Mouse (Mus musculus) intestine, postnatal 0 days (tissue): ENCODE measurements around the gene Abca1. TPM values are rescaled to one million over a fixed set of nuclear protein-coding genes. Genes with fewer than 3 reads are reported as not detected.

ENCODE experiments used
- ATAC-seq: fragments of 200-750 bp; cut with Nextera tagmentation; 2 replicates; pipeline ENCODE4 v1.8.0; 2017; ENCODE audit warnings: mild to moderate bottlenecking, moderate TSS enrichment, moderate library complexity
- H3K27ac ChIP-seq: fragments of 300-500 bp; sonication (generic); 2 replicates; pipeline ENCODE4 v1.5.1; 2014; ENCODE audit warnings: mild to moderate bottlenecking, low read depth, low read length, moderate library complexity
- H3K27me3 ChIP-seq: fragments of 300-500 bp; sonication (generic); replicated peaks from 2 replicates; pipeline ENCODE4 v1.6.1; 2014; ENCODE audit warnings: low read length, mixed read lengths; ENCODE audit not compliant: control insufficient read depth, insufficient read depth
- H3K36me3 ChIP-seq: fragments of 300-500 bp; sonication (generic); 2 replicates; pipeline ENCODE4 v1.6.1; 2014; ENCODE audit warnings: mild to moderate bottlenecking, moderate library complexity; ENCODE audit not compliant: control insufficient read depth, insufficient read depth
- H3K4me1 ChIP-seq: fragments of 300-500 bp; sonication (generic); replicated peaks from 2 replicates; pipeline ENCODE4 v1.6.1; 2014; ENCODE audit warnings: antibody characterized with exemption, low read length, mixed read lengths; ENCODE audit not compliant: control insufficient read depth, insufficient read depth
- H3K4me2 ChIP-seq: fragments of 300-500 bp; sonication (generic); replicated peaks from 2 replicates; pipeline ENCODE4 v1.6.1; 2014; ENCODE audit warnings: low read depth, mild to moderate bottlenecking, moderate library complexity
- H3K4me3 ChIP-seq: fragments of 300-500 bp; sonication (generic); 2 replicates; pipeline ENCODE4 v1.5.1; 2014; ENCODE audit warnings: low read depth, low read length
- H3K9ac ChIP-seq: fragments of 300-500 bp; sonication (generic); 2 replicates; pipeline ENCODE4 v1.6.1; 2014; ENCODE audit warnings: mild to moderate bottlenecking, low read depth, low read length
- H3K9me3 ChIP-seq: fragments of 300-500 bp; sonication (generic); 2 replicates; pipeline ENCODE4 v1.6.1; 2016; ENCODE audit warnings: mixed run types; ENCODE audit not compliant: control insufficient read depth
- CTCF ChIP-seq: sonication (generic); IDR thresholded peaks from 2 replicates; pipeline ENCODE4 v1.5.1; 2016; ENCODE audit warnings: low read depth, mild to moderate bottlenecking, control low read depth, antibody characterized with exemption, moderate library complexity
- WGBS: fragments of 180-500 bp; shearing (Covaris S2); extraction: QIAGEN DNeasy Blood & Tissue Kit; methylation state at CpG from one replicate; pipeline ENCODE4 v1.1.7; 2014; 5-methylcytosine and 5-hydroxymethylcytosine counted together
- polyA plus RNA-seq: library from polyadenylated mRNA; unstranded; fragments of >200 nt; fragmentation: Nextera tagmentation; extraction: Ambion mirVana; gene quantifications from 2 replicates; pipeline ENCODE4 v1.2.1, GENCODE M21; 2015

The Abca1 gene
- 1.4 and 1.5 TPM in 2 replicates for polyA plus RNA-seq

GRCm38 (mm10) chr4:53159767-53160166 is at the start of gene Abca1:
TSS of gene Abca1 (minus strand) at chr4:53159895.
- under 1% methylated on average over 37 of the region's 37 CpGs for WGBS
- ATAC-seq = peak; percentile 92
- H3K4me3 ChIP-seq = peak within 1 kb of the TSS; percentile 68
- peak; percentile 36 for TF ChIP-seq CTCF
- no peaks in the 10 kb centered on the region for H3K9me3 ChIP-seq
- no peaks in the 10 kb centered on the region; the same call in 1 of the 2 replicates for H3K4me1 ChIP-seq
- peak within 1 kb of the TSS; percentile 91 for H3K4me2 ChIP-seq
- no peaks in the 10 kb centered on the region for H3K27me3 ChIP-seq
- H3K9ac ChIP-seq = peak within 1 kb of the TSS; percentile 45
- no peak within 1 kb of the TSS for H3K27ac ChIP-seq
- H3K36me3 ChIP-seq = no peaks in the 10 kb centered on the region

GRCm38 (mm10) chr4:53204482-53204881 is 44.8 kb upstream of the Abca1 start:
- no peak for ATAC-seq
- no peaks in the 10 kb centered on the region for H3K36me3 ChIP-seq
- H3K4me3 ChIP-seq = no peak overlapping the region
- H3K4me1 ChIP-seq = no peaks in the 10 kb centered on the region
- no peaks in the 10 kb centered on the region for H3K27me3 ChIP-seq
- no peak overlapping the region for H3K4me2 ChIP-seq
- H3K9me3 ChIP-seq = no peaks in the 10 kb centered on the region
- no peak overlapping the region for H3K9ac ChIP-seq
- WGBS = 67% methylated on average over 7 of the region's 7 CpGs
- TF ChIP-seq CTCF = no peak
- H3K27ac ChIP-seq = no peak overlapping the region

- Histone ChIP-seq H3K27ac (no peak overlapping the region), H3K4me3 (no peak overlapping the region), H3K9ac (no peak overlapping the region), H3K36me3 (no peaks in the 10 kb centered on the region), H3K27me3 (no peaks in the 10 kb centered on the region), H3K4me2 (peak overlapping the region; percentile 37), H3K9me3 (no peaks in the 10 kb centered on the region), H3K4me1 (no peaks in the 10 kb centered on the region)
- TF ChIP-seq CTCF = no peak
- 52% methylated on average over 15 of the region's 15 CpGs for whole genome bisulfite sequencing
- ATAC-seq = peak; percentile 68
These were observed 44.1 kb upstream of the Abca1 start for GRCm38 (mm10) chr4:53203595-53204400.

DNA sequence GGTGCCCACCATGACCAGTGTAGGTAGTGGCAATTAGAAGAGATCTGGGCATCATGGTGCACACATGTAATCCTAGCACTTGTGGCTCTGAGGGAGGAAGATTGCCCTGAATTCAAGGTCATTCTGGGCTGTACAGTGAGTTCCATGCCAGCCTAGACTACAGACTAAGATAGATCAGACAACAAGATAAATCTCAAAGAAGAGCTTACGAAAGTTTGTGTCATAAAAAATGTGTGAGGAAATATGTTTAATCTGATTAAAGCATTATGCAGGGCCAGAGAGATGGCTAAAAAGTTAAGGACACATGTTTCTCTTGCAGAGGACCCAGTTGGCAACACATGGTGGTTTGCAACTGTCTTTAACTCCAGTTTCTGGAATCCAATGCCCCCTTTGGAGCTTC is 40.6 kb upstream of the Abca1 start:
- Histone ChIP-seq H3K4me2 (no peak overlapping the region), H3K27ac (no peak overlapping the region), H3K36me3 (no peaks in the 10 kb centered on the region), H3K27me3 (no peaks in the 10 kb centered on the region), H3K9me3 (no peaks in the 10 kb centered on the region), H3K4me3 (no peak overlapping the region), H3K9ac (no peak overlapping the region), H3K4me1 (no peaks in the 10 kb centered on the region; the same call in 1 of the 2 replicates)
- TF ChIP-seq CTCF = no peak
- WGBS = 85% methylated on average over 1 of the region's 1 CpGs
- no peak for ATAC-seq

GRCm38 (mm10) chr4:53197842-53198241 is 38.1 kb upstream of the Abca1 start:
- Histone ChIP-seq H3K27ac (no peak overlapping the region), H3K9ac (no peak overlapping the region), H3K9me3 (no peaks in the 10 kb centered on the region), H3K27me3 (no peaks in the 10 kb centered on the region), H3K4me2 (no peak overlapping the region), H3K4me1 (no peaks in the 10 kb centered on the region; the same call in 1 of the 2 replicates), H3K36me3 (no peaks in the 10 kb centered on the region), H3K4me3 (no peak overlapping the region)
- ATAC-seq = no peak
- no peak for TF ChIP-seq CTCF
- 81% methylated on average over 4 of the region's 4 CpGs for WGBS

GRCm38 (mm10) chr4:53196058-53196771 is 36.5 kb upstream of the Abca1 start:
- TF ChIP-seq CTCF = 0 out of 2 replicates have a peak, but pooled peaks have one; percentile 10
- 17% methylated on average over 24 of the region's 24 CpGs for WGBS
- Histone ChIP-seq H3K4me2 (peak overlapping the region; percentile 70), H3K9ac (no peak overlapping the region), H3K9me3 (no peaks in the 10 kb centered on the region), H3K27me3 (no peaks in the 10 kb centered on the region), H3K36me3 (no peaks in the 10 kb centered on the region), H3K4me3 (peak overlapping the region; percentile 40), H3K27ac (no peak overlapping the region), H3K4me1 (no peaks in the 10 kb centered on the region; the same call in 1 of the 2 replicates)
- peak; percentile 93 for ATAC-seq
